Mouse (Mus musculus): ENCODE results near the gene Ces2b. TPM values are rescaled to one million over a fixed set of nuclear protein-coding genes. Genes with fewer than 3 reads are reported as not detected.
"Not testable (repeated sequence)": the region's sequence is repeated elsewhere in the genome, so short reads cannot be mapped to it uniquely, and the experiment has no call there.

The Ces2b gene
- polyA plus RNA-seq, 1 experiment from 2014 or later, result not detected

GRCm38 (mm10) chr8:104868876-104869275 lies 37.5 kb downstream of the Ces2b start:
- not testable (repeated sequence) for H3K36me3 ChIP-seq (ENCODE audit: control insufficient read depth, insufficient read depth, low read length); ATAC-seq (ENCODE audit: insufficient number of reproducible peaks, insufficient read depth, low FRiP score, low read depth); H3K4me2 ChIP-seq (ENCODE audit: low read length); H3K9me3 ChIP-seq (ENCODE audit: control insufficient read depth, low read length); H3K27me3 ChIP-seq (ENCODE audit: control insufficient read depth, insufficient read depth, low read length); H3K9ac ChIP-seq (ENCODE audit: low read length); H3K27ac ChIP-seq (replicated peaks in 1 of 2; ENCODE audit: control insufficient read depth in 1 of 2, insufficient read depth in 1 of 2, low read depth in 2 of 2, low read length in 2 of 2); H3K4me3 ChIP-seq (ENCODE audit: control insufficient read depth in 1 of 2, insufficient read depth in 1 of 2, low read depth in 1 of 2, low read length in 2 of 2); H3K4me1 ChIP-seq (ENCODE audit: control insufficient read depth in 2 of 2, insufficient read depth in 2 of 2, low read length in 2 of 2)
- WGBS, result no CpG with 5 or more reads among the region's 2 CpGs

- not testable (repeated sequence) for ATAC-seq (ENCODE audit: insufficient number of reproducible peaks, insufficient read depth, low FRiP score, low read depth); H3K27me3 ChIP-seq (ENCODE audit: control insufficient read depth, insufficient read depth, low read length); H3K36me3 ChIP-seq (ENCODE audit: control insufficient read depth, insufficient read depth, low read length); H3K27ac ChIP-seq (replicated peaks in 1 of 2; ENCODE audit: control insufficient read depth in 1 of 2, insufficient read depth in 1 of 2, low read depth in 2 of 2, low read length in 2 of 2); H3K9me3 ChIP-seq (ENCODE audit: control insufficient read depth, low read length); H3K4me1 ChIP-seq (ENCODE audit: control insufficient read depth in 2 of 2, insufficient read depth in 2 of 2, low read length in 2 of 2); H3K4me3 ChIP-seq (ENCODE audit: control insufficient read depth in 1 of 2, insufficient read depth in 1 of 2, low read depth in 1 of 2, low read length in 2 of 2); H3K9ac ChIP-seq (ENCODE audit: low read length); H3K4me2 ChIP-seq (ENCODE audit: low read length)
- no CpG with 5 or more reads among the region's 4 CpGs for WGBS
Observed at GRCm38 (mm10) chr8:104886223-104886926, 55.0 kb downstream of the Ces2b start.

Other genes starting within 250 kb of the Ces2b start
- gene Pdp2, start 240.1 kb upstream of the Ces2b start, polyA plus RNA-seq (2014; fragmentation: Nextera tagmentation; extraction: Ambion mirVana), result 5.4 and 6.4 TPM in 2 replicates
- 21.5 and 26.4 TPM in 2 replicates for gene Cdh16, start 207.2 kb upstream of the Ces2b start, polyA plus RNA-seq (2014; fragmentation: Nextera tagmentation; extraction: Ambion mirVana)
- 338 and 417 TPM in 2 replicates for gene Rrad, start 200.2 kb upstream of the Ces2b start, polyA plus RNA-seq (2014; fragmentation: Nextera tagmentation; extraction: Ambion mirVana)
- 198 and 201 TPM in 2 replicates for gene Ciao2b, start 189.6 kb upstream of the Ces2b start, polyA plus RNA-seq (2014; fragmentation: Nextera tagmentation; extraction: Ambion mirVana)
- gene Ces2a, start 97.6 kb upstream of the Ces2b start, polyA plus RNA-seq (2014; fragmentation: Nextera tagmentation; extraction: Ambion mirVana), result not detected in 2 replicates
- not detected in 2 replicates for gene Ces2c, start 15.5 kb downstream of the Ces2b start, polyA plus RNA-seq (2014; fragmentation: Nextera tagmentation; extraction: Ambion mirVana)
- 0.09 TPM in 2 replicates for gene Ces2e, start 94.7 kb downstream of the Ces2b start, polyA plus RNA-seq (2014; fragmentation: Nextera tagmentation; extraction: Ambion mirVana)
- not detected in 2 replicates for gene Ces2f, start 115.8 kb downstream of the Ces2b start, polyA plus RNA-seq (2014; fragmentation: Nextera tagmentation; extraction: Ambion mirVana)
- 2.3 and 3.4 TPM in 2 replicates for gene Ces2g, start 130.1 kb downstream of the Ces2b start, polyA plus RNA-seq (2014; fragmentation: Nextera tagmentation; extraction: Ambion mirVana)
- gene Ces2h, start 169.3 kb downstream of the Ces2b start, polyA plus RNA-seq (2014; fragmentation: Nextera tagmentation; extraction: Ambion mirVana), result not detected in 2 replicates
- gene Ces3a, start 217.0 kb downstream of the Ces2b start, polyA plus RNA-seq (2014; fragmentation: Nextera tagmentation; extraction: Ambion mirVana), result not detected in 2 replicates